Mouse (Mus musculus): ENCODE data around the gene Clec4a3. TPM values are rescaled to one million over a fixed set of nuclear protein-coding genes. Genes with fewer than 3 reads are reported as not detected.
A peak's percentile ranks its signal among the peaks of the same experiment; 100 is the strongest.
"Not testable (repeated sequence)": the region's sequence is repeated elsewhere in the genome, so short reads cannot be mapped to it uniquely, and the experiment has no call there.

The Clec4a3 gene
- 2.9 and 3.9 TPM in 2 replicates for total RNA-seq (2021)
- long read RNA-seq, experiment 1, partial matches to known transcripts: 0 of 3 reads
- long read RNA-seq, experiment 1, other reads (novel, unspliced or antisense): 0 of 3 reads
- long read RNA-seq, experiment 2, partial matches to known transcripts: 1 of 3 reads
- long read RNA-seq, experiment 2, other reads (novel, unspliced or antisense): 0 of 3 reads

GRCm38 (mm10) chr6:122952401-122952800 is at the start of gene Clec4a3:
Clec4a3 (plus strand) TSS chr6:122952515.
- DNase-seq: no peak

GRCm38 (mm10) chr6:122919922-122920321 is 32.4 kb upstream of the Clec4a3 start:
- no peak for DNase-seq

- no peak for DNase-seq
Measured at GRCm38 (mm10) chr6:122921451-122921850, 30.9 kb upstream of the Clec4a3 start, which contains the start of gene Clec4a1. Clec4a1 (plus strand) TSS chr6:122921848.

- no peak for DNase-seq
Measured at GRCm38 (mm10) chr6:122934845-122935244, 17.5 kb upstream of the Clec4a3 start.

GRCm38 (mm10) chr6:122939618-122940017 is 12.7 kb upstream of the Clec4a3 start:
- no peak for DNase-seq

DNA sequence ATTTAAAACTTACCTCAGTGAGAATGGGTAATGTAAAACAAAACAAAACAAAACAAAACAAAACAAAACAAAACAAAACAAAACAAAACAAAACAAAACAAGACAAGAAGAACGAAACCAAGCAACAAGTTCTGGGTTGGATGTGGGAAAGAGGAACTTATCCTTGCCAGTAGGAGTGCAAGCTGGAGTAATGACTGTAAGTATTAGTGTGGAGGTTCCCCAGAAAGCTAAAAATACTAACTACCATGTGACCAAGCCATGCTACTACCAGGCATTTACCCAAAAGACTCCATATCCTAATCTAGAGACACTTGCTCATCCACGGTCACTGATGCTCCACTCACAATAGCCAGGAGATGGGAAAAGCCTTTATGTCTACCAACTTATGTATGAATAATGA is 5.6 kb upstream of the Clec4a3 start:
- no peak for DNase-seq

GRCm38 (mm10) chr6:122964562-122964961 is 12.2 kb downstream of the Clec4a3 start:
- no peak for DNase-seq

DNA sequence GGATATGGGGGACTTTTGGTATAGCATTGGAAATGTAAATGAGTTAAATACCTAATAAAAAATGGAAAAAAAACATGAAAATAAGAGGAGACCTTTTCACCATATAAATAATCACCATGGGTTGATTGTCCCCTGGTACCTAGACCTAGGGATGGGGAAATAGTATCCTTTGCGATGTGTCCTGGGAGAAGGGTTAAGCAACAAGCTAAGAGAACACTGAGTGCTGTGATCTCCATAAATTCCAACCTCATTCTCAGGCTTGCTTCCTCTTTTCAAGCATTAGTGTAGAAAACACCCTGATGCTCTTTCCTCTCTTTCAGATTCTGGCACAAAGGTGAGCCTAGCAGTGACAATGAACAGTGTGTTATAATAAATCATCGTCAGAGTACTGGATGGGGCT is 16.7 kb downstream of the Clec4a3 start:
- DNase-seq: no peak

- no peak for DNase-seq
Measured at GRCm38 (mm10) chr6:122989876-122990437, 37.6 kb downstream of the Clec4a3 start, which contains the start of gene Clec4a4. Clec4a4 (plus strand) TSS chr6:122990367.

- DNase-seq: not testable (repeated sequence)
Measured at GRCm38 (mm10) chr6:123004696-123005095, 52.4 kb downstream of the Clec4a3 start.

- peak; percentile 12 for DNase-seq
Measured at GRCm38 (mm10) chr6:123005591-123005990, 53.3 kb downstream of the Clec4a3 start.

Other genes starting within 250 kb of the Clec4a3 start
- not detected in 2 replicates for gene Nanog, start 245.0 kb upstream of the Clec4a3 start, total RNA-seq (2021)
- gene Slc2a3, start 150.9 kb upstream of the Clec4a3 start, total RNA-seq (2021): 8.5 and 14.9 TPM in 2 replicates
- gene Foxj2, start 132.6 kb upstream of the Clec4a3 start, total RNA-seq (2021): 21.0 and 21.3 TPM in 2 replicates
- gene C3ar1, start 96.4 kb upstream of the Clec4a3 start, total RNA-seq (2021): 1.4 and 2.1 TPM in 2 replicates
- 47.1 and 47.2 TPM in 2 replicates for gene Necap1, start 78.0 kb upstream of the Clec4a3 start, total RNA-seq (2021)
- 3.7 and 4.5 TPM in 2 replicates for gene Clec4a1, start 30.7 kb upstream of the Clec4a3 start, total RNA-seq (2021)
- gene Clec4a4, start 37.9 kb downstream of the Clec4a3 start, total RNA-seq (2021): not detected in 2 replicates
- not detected in 2 replicates for gene Clec4b1, start 97.4 kb downstream of the Clec4a3 start, total RNA-seq (2021)
- 3.7 and 4.0 TPM in 2 replicates for gene Clec4a2, start 153.9 kb downstream of the Clec4a3 start, total RNA-seq (2021)
- 0.30 TPM in 1 of 2 replicates, not detected in the other for gene Clec4b2, start 220.4 kb downstream of the Clec4a3 start, total RNA-seq (2021)

Data from adrenal gland, postnatal 14 days (tissue).